Mouse (Mus musculus) olfactory bulb, adult 2 months (tissue): Measurements from ENCODE around the gene Gk2. TPM values are rescaled to one million over a fixed set of nuclear protein-coding genes. Genes with fewer than 3 reads are reported as not detected.

Experiments used
- H3K27ac ChIP-seq: fragments of 200-500 bp; 2 replicates; pipeline ENCODE4 v1.5.1; 2012; ENCODE audit warnings: low read depth, low read length; ENCODE audit not compliant: insufficient read depth
- H3K4me1 ChIP-seq: fragments of 200-500 bp; 2 replicates; pipeline ENCODE4 v1.6.1; 2012; ENCODE audit warnings: low read length; ENCODE audit not compliant: control insufficient read depth, insufficient read depth
- H3K4me3 ChIP-seq: fragments of 200-500 bp; 2 replicates; pipeline ENCODE4 v1.5.1; 2012; ENCODE audit warnings: mild to moderate bottlenecking, low read depth, low read length, moderate library complexity; ENCODE audit not compliant: insufficient read depth
- CTCF ChIP-seq: fragments of 200-500 bp; IDR thresholded peaks from 2 replicates; pipeline ENCODE4 v1.5.1; 2012; ENCODE audit warnings: low read depth, mild to moderate bottlenecking, low read length, moderate library complexity; ENCODE audit not compliant: insufficient read depth
- POLR2A ChIP-seq: fragments of 200-500 bp; IDR thresholded peaks from 2 replicates; pipeline ENCODE4 v1.6.1; 2012; ENCODE audit warnings: mild to moderate bottlenecking, low read depth, low read length, moderate library complexity; ENCODE audit not compliant: insufficient read depth
- WGBS: fragments of 180-500 bp; shearing (Covaris S2); methylation state at CpG from one replicate; pipeline ENCODE4 v1.1.7; 2018; 5-methylcytosine and 5-hydroxymethylcytosine counted together
- polyA plus RNA-seq: library from polyadenylated mRNA; stranded (reverse); fragments of >200 nt; gene quantifications from 2 replicates; pipeline ENCODE4 v1.2.4, GENCODE M21; 2012; ENCODE audit warnings: low replicate concordance; ENCODE audit not compliant: missing spikeins, insufficient read depth, insufficient read length

Gk2 gene
- polyA plus RNA-seq, 1 experiment: not detected

DNA sequence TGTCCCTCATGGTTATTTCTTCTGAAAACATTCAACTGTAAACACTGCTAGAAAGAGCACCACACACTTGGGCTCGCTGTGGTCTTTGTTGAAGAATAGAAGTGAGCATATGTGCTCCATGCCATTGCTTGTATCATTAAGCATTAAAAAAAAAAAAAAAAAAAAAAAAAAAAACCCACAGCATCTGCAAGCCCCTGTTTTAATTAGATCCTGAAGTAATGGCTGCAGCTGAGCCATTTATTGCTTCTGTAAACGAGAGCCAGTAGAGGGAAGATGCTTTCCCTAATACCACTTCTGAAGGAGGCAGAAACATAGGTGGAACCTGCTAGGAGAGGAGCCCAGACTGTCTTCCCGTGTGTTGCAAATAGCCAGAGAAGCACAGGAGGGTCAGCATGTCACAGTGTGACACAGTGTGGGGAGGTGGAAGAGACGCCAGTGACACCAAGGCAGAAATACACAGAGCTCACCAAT lies 47.6 kb downstream of the Gk2 start:
- no peak overlapping the region for H3K4me3 ChIP-seq
- no peak for TF ChIP-seq CTCF
- no peak for TF ChIP-seq POLR2A
- no peak overlapping the region for H3K27ac ChIP-seq
- 54% methylated on average over 4 of the region's 4 CpGs for WGBS
- H3K4me1 ChIP-seq: no peaks in the 10 kb centered on the region

Other genes starting within 250 kb of the Gk2 start
- not detected in 2 replicates for gene Naa11, start 64.6 kb downstream of the Gk2 start, polyA plus RNA-seq